In genomic region chr3:60538214-60538971, GRCm38 (mm10) we compare ENCODE assay signal across 16 mouse cellular contexts.
"Had no signal": no experiment of that assay in that cellular context is flagged by ENCODE, and none has a peak within 500 bp of the region (broad histone marks: within the 10 kb centered on the region; RNA-seq: fewer than 3 reads in every experiment).

No protein-coding gene starts in this region.

- H3K4me3 ChIP-seq: kidney, embryonic 15.5 days; limb, embryonic 15.5 days; liver, embryonic 12.5 days; midbrain, embryonic 10.5 days; neural tube, embryonic 13.5 days; stomach, embryonic 15.5 days had no signal

- ATAC-seq: liver, embryonic 12.5 days had no signal

- DNase-seq: kidney, adult 2 months; kidney, postnatal 14 days; layer of hippocampus, postnatal 36 days; lung, embryonic 14.5 days; lung, postnatal 10 days; lung, postnatal 4 days; midbrain, embryonic 14.5 days; right cerebral cortex, postnatal 25 days; thymus, adult 2 months; thymus, postnatal 25 days had no signal

- H3K27ac ChIP-seq: kidney, embryonic 15.5 days; limb, embryonic 15.5 days; liver, embryonic 12.5 days; midbrain, embryonic 10.5 days; neural tube, embryonic 13.5 days; stomach, embryonic 15.5 days had no signal
